Mouse (Mus musculus) forebrain, postnatal 0 days (tissue): ENCODE measurements around the gene 4931406C07Rik. TPM values are rescaled to one million over a fixed set of nuclear protein-coding genes. Genes with fewer than 3 reads are reported as not detected.

Source experiments
- ATAC-seq: fragments of 200-750 bp; cut with Nextera tagmentation; 2 replicates; pipeline ENCODE4 v1.8.0; 2017; ENCODE audit warnings: mild to moderate bottlenecking, moderate library complexity
- DNase-seq: peaks from one replicate; pipeline ENCODE4 v3.0.0-alpha.2; 2015
- H3K27ac ChIP-seq: fragments of 300-500 bp; sonication (generic); 2 replicates; pipeline ENCODE4 v1.5.1; 2014; ENCODE audit warnings: low read depth, mild to moderate bottlenecking, antibody characterized with exemption, low read length, moderate library complexity, mixed read lengths
- H3K27me3 ChIP-seq: fragments of 300-500 bp; sonication (generic); 2 replicates; pipeline ENCODE4 v1.6.1; 2014; ENCODE audit warnings: mild to moderate bottlenecking, low read length, mixed read lengths; ENCODE audit not compliant: insufficient read depth
- H3K36me3 ChIP-seq: fragments of 300-500 bp; sonication (generic); 2 replicates; pipeline ENCODE4 v1.6.1; 2014; ENCODE audit warnings: mild to moderate bottlenecking, moderate library complexity; ENCODE audit not compliant: insufficient read depth
- H3K4me1 ChIP-seq: fragments of 300-500 bp; sonication (generic); 2 replicates; pipeline ENCODE4 v1.6.1; 2014; ENCODE audit warnings: antibody characterized with exemption; ENCODE audit not compliant: insufficient read depth
- H3K4me2 ChIP-seq: fragments of 300-500 bp; sonication (generic); 2 replicates; pipeline ENCODE4 v1.6.1; 2014; ENCODE audit warnings: low read depth, mild to moderate bottlenecking, moderate library complexity
- H3K4me3 ChIP-seq: fragments of 300-500 bp; sonication (generic); 2 replicates; pipeline ENCODE4 v1.5.1; 2014; ENCODE audit warnings: low read depth, low read length, mixed read lengths
- H3K9ac ChIP-seq: fragments of 300-500 bp; sonication (generic); 2 replicates; pipeline ENCODE4 v1.6.1; 2014; ENCODE audit warnings: mild to moderate bottlenecking
- H3K9me3 ChIP-seq: fragments of 300-500 bp; sonication (generic); 2 replicates; pipeline ENCODE4 v1.6.1; 2016; ENCODE audit warnings: low read length
- CTCF ChIP-seq: sonication (generic); IDR thresholded peaks from 2 replicates; pipeline ENCODE4 v1.5.1; 2016; ENCODE audit warnings: antibody characterized with exemption, control low read depth, low read depth
- WGBS: fragments of 180-500 bp; shearing (Covaris S2); extraction: QIAGEN DNeasy Blood & Tissue Kit; methylation state at CpG from one replicate; pipeline ENCODE4 v1.1.7; 2014; 5-methylcytosine and 5-hydroxymethylcytosine counted together
- polyA plus RNA-seq: library from polyadenylated mRNA; unstranded; fragments of >200 nt; fragmentation: Nextera tagmentation; extraction: Ambion mirVana; gene quantifications from 2 replicates; pipeline ENCODE4 v1.2.1, GENCODE M21; 2015
- total RNA-seq: library from RNA; depleted of rRNA; stranded (reverse); fragments of >200 nt; gene quantifications from 2 replicates; pipeline ENCODE4 v1.2.3, GENCODE M21; 2014

Gene 4931406C07Rik
- total and polyA plus RNA-seq, 2 experiments from 2014 or later = 12.5 to 12.9 TPM

DNA sequence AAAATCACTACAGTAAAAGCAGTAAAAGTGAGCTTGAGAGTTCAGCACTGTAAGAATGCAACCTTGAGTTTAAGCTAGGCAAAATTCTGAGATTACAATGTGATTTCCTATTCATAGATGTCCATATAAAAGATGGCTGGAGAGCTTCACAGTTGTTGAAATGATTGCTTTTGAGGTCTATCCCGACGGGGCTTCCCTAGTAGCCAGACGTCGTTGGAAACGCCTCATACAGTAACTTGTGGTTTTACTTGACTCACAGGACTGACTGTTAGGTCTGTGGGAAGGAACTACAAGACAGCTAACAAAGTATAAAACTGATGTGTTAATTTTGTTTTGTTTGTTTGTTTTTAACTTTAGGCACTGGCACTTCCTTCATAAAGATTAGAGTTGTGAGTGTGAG, 7.4 kb upstream of the 4931406C07Rik start:
- Histone ChIP-seq H3K27me3 (no peaks in the 10 kb centered on the region), H3K36me3 (peaks cover 75% of the 10 kb centered on the region), H3K4me2 (no peak overlapping the region), H3K4me3 (no peak overlapping the region), H3K9ac (no peak overlapping the region), H3K27ac (no peak overlapping the region), H3K9me3 (no peaks in the 10 kb centered on the region), H3K4me1 (0 out of 2 replicates have a peak, but pooled peaks cover 4% of the 10 kb centered on the region)
- TF ChIP-seq CTCF = no peak
- DNase-seq = no peak
- 92% methylated on average over 5 of the region's 5 CpGs for WGBS
- ATAC-seq = no peak

DNA sequence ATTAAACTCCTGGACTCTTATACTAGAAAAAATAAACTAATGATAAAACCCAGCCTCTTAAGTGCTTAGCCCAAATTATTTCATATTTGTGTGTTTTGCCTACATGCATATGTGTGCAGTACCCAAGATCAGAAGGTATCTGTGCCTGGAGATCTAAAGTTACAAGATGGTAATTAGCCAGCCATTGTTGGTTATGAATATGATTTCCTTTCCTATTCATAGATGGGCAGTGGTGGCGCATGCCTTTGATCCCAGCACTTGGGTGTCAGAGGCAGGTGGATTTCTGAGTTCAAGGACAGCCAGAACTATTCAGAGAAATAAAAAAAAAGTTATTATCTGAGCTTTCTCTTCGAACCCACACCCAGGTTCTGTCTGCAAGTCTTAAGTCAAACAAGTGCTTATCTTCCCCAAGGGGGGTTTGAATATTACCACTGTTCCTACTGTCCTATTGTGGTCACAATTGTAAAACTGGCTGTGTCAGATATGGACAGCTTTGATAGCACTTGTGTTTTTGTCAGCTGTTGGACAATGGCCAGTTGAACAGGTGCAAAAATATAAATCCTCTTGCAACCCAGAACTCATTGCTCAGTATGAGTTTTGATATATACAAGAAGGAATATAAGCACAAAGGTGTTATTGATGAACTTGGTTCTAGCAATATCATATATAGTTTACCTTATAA, 5.9 kb upstream of the 4931406C07Rik start:
- Histone ChIP-seq H3K36me3 (peaks cover 63% of the 10 kb centered on the region), H3K4me3 (no peak overlapping the region)

DNA sequence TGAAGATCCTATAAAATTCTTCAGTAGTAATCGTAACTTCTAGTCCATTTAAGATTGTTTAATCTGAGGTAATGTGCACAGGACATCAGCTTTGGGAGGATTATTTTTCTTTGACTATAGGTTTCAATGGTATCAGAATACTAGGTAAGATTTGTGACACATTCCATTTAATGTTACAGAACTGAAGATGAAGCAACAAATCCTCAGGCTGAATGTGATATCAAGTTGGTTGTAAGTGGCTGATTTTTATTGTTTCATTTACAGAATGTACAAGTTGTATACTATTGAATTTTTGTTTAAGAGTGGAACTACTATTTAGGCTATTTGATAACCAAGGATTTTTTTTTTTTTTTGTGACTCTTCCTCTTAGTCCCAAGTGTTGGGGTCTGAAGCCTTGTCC, 3.9 kb upstream of the 4931406C07Rik start:
- H3K27ac ChIP-seq = no peak overlapping the region
- DNase-seq (no peak), ATAC-seq (no peak)
- H3K36me3 ChIP-seq = peaks cover 51% of the 10 kb centered on the region
- TF ChIP-seq CTCF = no peak
- no peak overlapping the region for H3K9ac ChIP-seq
- H3K27me3 ChIP-seq = no peaks in the 10 kb centered on the region
- H3K4me2 ChIP-seq = no peak overlapping the region
- H3K4me3 ChIP-seq = no peak overlapping the region
- peaks cover 15% of the 10 kb centered on the region; the same call in 1 of the 2 replicates for H3K4me1 ChIP-seq
- WGBS = 89% methylated on average over 1 of the region's 1 CpGs
- no peaks in the 10 kb centered on the region for H3K9me3 ChIP-seq

More for the DNA sequence above, 5.9 kb upstream of the 4931406C07Rik start:
- DNase-seq = no peak
- no peak for TF ChIP-seq CTCF
- ATAC-seq = no peak
- H3K27me3 ChIP-seq = no peaks in the 10 kb centered on the region
- H3K9ac ChIP-seq = no peak overlapping the region
- no peak overlapping the region for H3K27ac ChIP-seq
- no peaks in the 10 kb centered on the region for H3K9me3 ChIP-seq
- H3K4me2 ChIP-seq = no peak overlapping the region
- WGBS = 93% methylated on average over 2 of the region's 2 CpGs
- peaks cover 13% of the 10 kb centered on the region; the same call in 1 of the 2 replicates for H3K4me1 ChIP-seq

DNA sequence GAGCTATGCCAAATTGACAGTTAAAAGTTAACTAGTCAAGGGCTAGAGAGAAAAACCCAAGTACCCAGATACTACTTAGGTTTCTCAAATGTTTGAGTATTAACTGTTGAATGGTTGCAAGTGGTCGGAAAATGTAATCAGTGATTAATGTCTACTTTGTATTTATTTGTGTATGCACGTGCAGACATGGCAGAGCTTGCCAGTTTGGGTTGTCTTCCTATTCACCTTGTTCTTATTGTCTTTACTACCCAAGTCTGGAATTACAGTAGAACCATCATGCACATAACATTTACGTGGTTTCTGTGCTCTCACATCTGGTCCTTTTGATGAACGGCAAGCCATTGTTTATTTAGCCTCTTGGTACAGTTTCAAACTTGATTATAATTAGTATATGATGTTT, 3.2 kb upstream of the 4931406C07Rik start:
- H3K9me3 ChIP-seq = no peaks in the 10 kb centered on the region
- DNase-seq (no peak), ATAC-seq (no peak)
- H3K9ac ChIP-seq = no peak overlapping the region
- WGBS = 76% methylated on average over 4 of the region's 4 CpGs
- peaks cover 15% of the 10 kb centered on the region; the same call in 1 of the 2 replicates for H3K4me1 ChIP-seq
- H3K27ac ChIP-seq = no peak overlapping the region
- no peak overlapping the region for H3K4me3 ChIP-seq
- no peak overlapping the region for H3K4me2 ChIP-seq
- H3K27me3 ChIP-seq = no peaks in the 10 kb centered on the region
- no peak for TF ChIP-seq CTCF
- peaks cover 44% of the 10 kb centered on the region for H3K36me3 ChIP-seq

DNA sequence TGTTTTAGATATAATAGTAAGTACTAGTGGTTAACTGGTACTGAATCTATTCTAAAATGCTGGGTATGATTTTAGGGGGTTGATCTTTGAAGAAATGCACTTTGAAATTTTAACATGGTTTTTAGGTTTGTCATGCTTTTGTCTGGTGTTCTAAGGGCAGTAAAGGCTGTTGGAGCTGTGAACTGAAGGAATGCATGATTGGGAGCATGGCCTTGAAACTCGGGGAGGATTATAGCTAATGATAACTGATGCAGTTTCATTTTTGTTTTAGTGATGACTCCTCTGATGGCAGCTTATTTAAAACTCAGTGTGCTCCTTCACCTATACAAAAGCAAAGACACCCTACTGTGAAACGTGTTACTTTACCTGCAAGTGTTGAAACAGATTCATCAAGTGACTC, 2.0 kb upstream of the 4931406C07Rik start:
- 55% methylated on average over 2 of the region's 2 CpGs for WGBS
- no peaks in the 10 kb centered on the region for H3K27me3 ChIP-seq
- H3K9ac ChIP-seq = no peak overlapping the region
- ATAC-seq (no peak), DNase-seq (no peak)
- H3K36me3 ChIP-seq = peaks cover 33% of the 10 kb centered on the region
- TF ChIP-seq CTCF = no peak
- H3K4me2 ChIP-seq = no peak overlapping the region
- H3K9me3 ChIP-seq = no peaks in the 10 kb centered on the region
- H3K4me3 ChIP-seq = no peak overlapping the region
- peaks cover 15% of the 10 kb centered on the region; the same call in 1 of the 2 replicates for H3K4me1 ChIP-seq
- H3K27ac ChIP-seq = no peak overlapping the region

DNA sequence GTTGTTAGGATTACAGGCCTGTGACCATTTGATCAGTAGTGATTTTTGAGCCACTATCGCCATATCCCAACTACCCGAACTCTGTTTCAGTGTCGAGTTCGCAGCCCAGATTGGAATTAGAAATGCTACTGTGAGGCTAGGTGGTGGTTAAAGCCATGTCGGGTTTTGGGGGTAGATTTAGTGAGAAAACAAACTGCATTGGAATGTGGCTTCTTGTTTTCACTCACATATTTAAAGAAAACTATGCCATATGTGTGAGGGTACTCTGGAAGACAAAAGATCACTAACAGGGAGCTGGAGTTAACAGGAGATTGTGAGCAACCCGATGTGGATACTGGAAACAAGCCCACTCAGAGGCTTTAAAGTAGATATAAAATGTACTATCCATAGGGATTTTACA, 1.0 kb upstream of the 4931406C07Rik start:
- no peaks in the 10 kb centered on the region for H3K9me3 ChIP-seq

More for the DNA sequence above, 1.0 kb upstream of the 4931406C07Rik start:
- H3K27ac ChIP-seq = no peak overlapping the region
- peaks cover 15% of the 10 kb centered on the region; the same call in 1 of the 2 replicates for H3K4me1 ChIP-seq
- 8% methylated on average over 6 of the region's 6 CpGs for WGBS
- peak overlapping the region; percentile 83 for H3K4me2 ChIP-seq
- peak overlapping the region; percentile 92 for H3K9ac ChIP-seq
- ATAC-seq = no peak
- H3K4me3 ChIP-seq = peak overlapping the region; percentile 84
- no peak for DNase-seq
- no peak for TF ChIP-seq CTCF
- no peaks in the 10 kb centered on the region for H3K27me3 ChIP-seq
- peaks cover 28% of the 10 kb centered on the region for H3K36me3 ChIP-seq
